Mouse (Mus musculus) lung, adult 2 months (tissue): ENCODE measurements around the gene Tnfrsf8. TPM values are rescaled to one million over a fixed set of nuclear protein-coding genes. Genes with fewer than 3 reads are reported as not detected.
"Not testable (repeated sequence)": the region's sequence is repeated elsewhere in the genome, so short reads cannot be mapped to it uniquely, and the experiment has no call there.

Experiments used
- DNase-seq: peaks from one replicate; pipeline ENCODE4 v3.0.0; 2022
- H3K4me1 ChIP-seq: fragments of 200-500 bp; 2 replicates; pipeline ENCODE4 v1.6.1; 2011; ENCODE audit warnings: low read length; ENCODE audit not compliant: control insufficient read depth, insufficient read depth
- H3K4me3 ChIP-seq: fragments of 200-500 bp; replicated peaks from 2 replicates; pipeline ENCODE3; 2011; ENCODE audit warnings: low read depth, mild to moderate bottlenecking, control low read depth, low read length; ENCODE audit errors: extremely low read depth
- CTCF ChIP-seq: fragments of 200-500 bp; IDR thresholded peaks from 2 replicates; pipeline ENCODE4 v1.5.1; 2011; ENCODE audit warnings: mild to moderate bottlenecking, low read length, control low read depth; ENCODE audit not compliant: insufficient read depth
- POLR2A ChIP-seq: fragments of 200-500 bp; IDR thresholded peaks from 2 replicates; pipeline ENCODE4 v1.6.1; 2011; ENCODE audit warnings: low read depth, mild to moderate bottlenecking, control low read depth, low read length, borderline replicate concordance; ENCODE audit errors: extremely low read depth
- WGBS: fragments of 180-500 bp; shearing (Covaris S2); methylation state at CpG from one replicate; pipeline ENCODE4 v1.1.7; 2018; 5-methylcytosine and 5-hydroxymethylcytosine counted together
- polyA plus RNA-seq: library from polyadenylated mRNA; depleted of rRNA; stranded (reverse); fragments of >200 nt; gene quantifications from 2 replicates; pipeline ENCODE4 v1.2.3, GENCODE M21; 2012

Gene Tnfrsf8
- polyA plus RNA-seq, 1 experiment: 0.28 TPM

DNA sequence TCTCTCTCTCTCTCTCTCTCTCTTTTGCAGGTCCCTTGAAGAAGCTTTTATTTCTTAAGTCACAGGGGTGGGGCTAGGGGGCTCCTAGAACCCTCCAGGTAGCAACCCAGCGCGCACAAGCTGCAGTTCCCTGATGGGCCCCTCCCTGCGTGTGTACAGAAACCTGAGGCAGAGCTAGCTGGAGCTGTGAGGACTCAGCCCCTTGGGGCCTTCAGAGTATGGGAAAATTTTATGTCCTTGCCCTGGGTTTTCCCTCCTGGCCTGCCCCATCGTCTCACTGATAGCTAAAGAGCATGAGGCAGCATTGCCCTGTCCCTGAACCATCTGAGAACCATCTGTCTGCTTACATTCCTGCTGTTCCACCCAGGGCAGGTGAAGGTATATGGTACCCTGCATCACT is 8.5 kb downstream of the Tnfrsf8 start:
- 40% methylated on average over 4 of the region's 4 CpGs for WGBS
- no peaks in the 10 kb centered on the region for H3K4me1 ChIP-seq
- no peak overlapping the region for H3K4me3 ChIP-seq
- DNase-seq: no peak
- TF ChIP-seq CTCF: no peak
- no peak for TF ChIP-seq POLR2A

DNA sequence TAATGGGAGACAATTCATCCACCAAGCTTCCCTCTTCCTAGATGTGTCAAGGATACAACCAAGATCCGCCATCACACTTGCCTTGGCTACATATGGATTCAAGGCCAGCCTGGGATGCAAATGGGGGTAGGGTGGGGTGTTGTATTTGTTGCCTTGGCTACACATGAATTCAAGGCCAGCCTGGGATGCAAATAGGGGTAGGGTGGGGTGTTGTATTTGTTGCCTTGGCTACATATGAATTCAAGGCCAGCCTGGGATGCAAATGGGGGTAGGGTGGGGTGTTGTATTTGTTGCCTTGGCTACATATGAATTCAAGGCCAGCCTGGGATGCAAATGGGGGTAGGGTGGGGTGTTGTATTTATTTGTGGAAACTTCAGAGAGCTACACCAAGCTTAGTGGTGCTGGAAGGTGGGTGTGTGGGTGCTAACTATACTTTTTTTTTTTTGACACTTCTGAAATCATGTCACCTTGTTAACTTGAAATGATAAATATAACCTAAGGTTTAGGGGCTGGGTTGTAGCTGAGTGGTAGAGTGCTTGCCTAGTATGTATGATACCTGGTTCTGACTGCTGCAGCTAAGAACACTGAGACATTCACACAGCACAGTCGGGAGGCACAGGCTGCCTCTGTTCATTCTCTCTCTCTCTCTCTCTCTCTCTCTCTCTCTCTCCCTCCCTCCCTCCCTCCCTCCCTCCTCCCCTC is 9.2 kb downstream of the Tnfrsf8 start:
- not testable (repeated sequence) for DNase-seq, H3K4me1 ChIP-seq, H3K4me3 ChIP-seq
- WGBS: 43% methylated on average over 2 of the region's 2 CpGs

DNA sequence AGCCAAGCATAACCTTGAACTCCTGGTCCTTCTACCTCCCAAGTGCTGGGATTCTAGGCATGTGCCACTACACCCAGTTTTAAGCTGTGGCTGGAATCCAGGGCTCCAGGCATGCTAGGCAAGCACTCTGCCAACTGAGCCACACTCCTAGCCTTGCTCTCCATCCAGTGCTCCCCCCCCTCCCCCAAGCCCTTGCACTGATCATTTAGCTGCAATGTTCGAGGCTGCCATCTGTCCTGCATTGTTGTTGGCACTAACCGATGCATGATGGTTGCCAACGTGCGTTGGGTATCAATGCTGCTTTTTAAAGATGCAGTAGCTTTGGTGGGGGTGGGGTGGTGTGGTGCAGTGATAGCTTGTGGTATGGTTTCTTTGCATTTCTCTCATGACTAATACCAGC is 10.9 kb downstream of the Tnfrsf8 start:
- WGBS: 81% methylated on average over 4 of the region's 4 CpGs
- no peaks in the 10 kb centered on the region for H3K4me1 ChIP-seq
- TF ChIP-seq POLR2A (no peak), CTCF (no peak)
- H3K4me3 ChIP-seq: no peak overlapping the region
- no peak for DNase-seq

DNA sequence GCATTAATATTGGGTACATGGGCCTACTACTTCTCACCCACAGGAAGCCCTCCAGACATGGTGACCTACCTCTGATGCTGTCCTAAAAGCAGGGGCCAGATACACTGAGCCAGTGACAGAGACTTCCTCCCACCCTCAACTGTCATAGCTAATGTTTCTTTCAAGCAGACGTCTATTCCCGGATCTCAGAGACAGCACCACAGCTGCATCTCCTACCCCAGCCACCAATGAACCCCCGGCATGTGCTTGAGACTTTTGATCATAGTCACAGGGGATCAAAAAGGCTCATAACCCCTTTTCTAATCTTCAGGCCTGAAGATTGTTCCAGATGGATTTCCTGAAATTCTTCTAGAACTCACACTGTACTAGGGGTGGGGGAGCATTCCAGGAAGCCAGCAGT is 12.9 kb downstream of the Tnfrsf8 start:
- TF ChIP-seq POLR2A (no peak), CTCF (no peak)
- Histone ChIP-seq H3K4me3 (no peak overlapping the region), H3K4me1 (no peaks in the 10 kb centered on the region)
- 60% methylated on average over 3 of the region's 3 CpGs for whole genome bisulfite sequencing
- DNase-seq: no peak

DNA sequence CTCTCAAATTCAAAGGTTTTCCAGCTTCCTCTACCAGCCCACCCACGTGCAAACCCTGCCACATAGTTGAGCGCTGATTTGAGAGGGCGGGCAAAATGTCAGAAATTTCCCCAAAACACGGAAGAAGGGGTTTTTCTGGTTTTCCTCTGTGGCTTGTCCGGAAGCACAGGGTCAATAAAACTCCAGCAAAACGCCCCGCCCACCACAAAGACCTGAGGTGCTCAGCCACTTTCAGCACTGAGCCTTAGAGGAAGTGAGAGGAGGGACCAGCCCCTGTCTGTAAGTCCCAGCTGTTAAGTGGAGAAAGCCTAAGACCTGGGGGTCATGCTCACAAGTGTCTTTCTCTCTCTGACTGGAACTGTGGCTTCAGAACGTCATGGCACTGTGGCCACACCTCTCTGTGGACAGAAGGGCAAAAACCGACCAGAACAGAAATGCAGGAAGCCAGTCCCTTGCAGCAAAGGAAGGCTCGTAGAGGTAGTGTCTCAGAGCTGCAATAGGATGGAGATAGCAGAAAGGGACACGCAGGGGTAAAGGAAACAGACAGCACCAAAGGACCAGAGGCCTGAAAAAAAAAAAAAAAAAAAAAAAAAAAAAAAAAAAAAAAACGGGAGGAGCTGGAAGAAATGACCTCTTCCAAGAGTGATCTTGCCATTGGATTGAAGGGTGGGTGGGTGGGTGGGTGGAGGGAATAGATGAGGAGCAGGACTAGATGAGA is 14.6 kb downstream of the Tnfrsf8 start:
- no peak for DNase-seq
- H3K4me3 ChIP-seq: no peak overlapping the region
- WGBS: 41% methylated on average over 12 of the region's 12 CpGs
- H3K4me1 ChIP-seq: no peaks in the 10 kb centered on the region
- TF ChIP-seq CTCF (no peak), POLR2A (no peak)

DNA sequence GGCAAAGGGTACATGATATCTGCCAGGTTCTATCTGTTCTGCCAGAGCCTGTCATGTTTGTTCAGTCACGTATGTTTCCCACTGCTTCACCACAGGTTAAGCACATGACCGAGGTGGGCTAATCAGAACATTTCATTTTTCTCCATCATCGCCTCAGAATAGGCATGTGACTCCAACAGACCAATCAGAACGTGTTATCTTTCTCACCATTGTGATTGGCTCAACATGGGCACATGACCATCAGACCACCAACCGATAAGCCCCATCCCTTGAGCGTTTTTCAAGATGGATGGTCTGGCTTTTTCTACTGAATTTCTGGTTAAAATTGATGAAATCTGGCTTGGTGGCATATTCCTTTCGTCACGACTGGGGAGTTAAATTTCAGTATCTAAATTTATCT is 15.6 kb downstream of the Tnfrsf8 start:
- 88% methylated on average over 8 of the region's 8 CpGs for WGBS
- Histone ChIP-seq H3K4me3 (no peak overlapping the region), H3K4me1 (no peaks in the 10 kb centered on the region)
- DNase-seq: no peak
- TF ChIP-seq POLR2A (no peak), CTCF (no peak)

DNA sequence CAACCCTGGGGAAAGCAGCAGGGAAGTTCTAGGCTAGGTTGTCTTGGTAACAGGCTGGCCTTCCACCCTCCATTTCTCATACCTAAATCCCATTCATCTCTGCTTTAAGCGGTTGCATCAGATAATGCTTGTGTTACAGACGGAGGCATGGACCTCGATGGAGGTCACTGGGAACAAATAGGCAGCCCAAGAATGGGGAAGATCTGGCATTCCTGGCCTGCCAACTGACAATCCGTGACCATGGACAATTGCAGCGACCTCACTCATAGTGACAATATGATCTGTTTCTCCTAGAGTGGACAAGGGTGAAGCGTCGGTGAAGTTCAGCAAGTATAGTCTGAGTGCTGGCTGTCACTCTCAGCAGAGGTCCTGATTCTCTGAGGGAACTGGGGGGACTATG is 16.1 kb downstream of the Tnfrsf8 start:
- Histone ChIP-seq H3K4me3 (no peak overlapping the region), H3K4me1 (no peaks in the 10 kb centered on the region)
- WGBS: 86% methylated on average over 7 of the region's 7 CpGs
- TF ChIP-seq CTCF (no peak), POLR2A (no peak)
- DNase-seq: no peak

DNA sequence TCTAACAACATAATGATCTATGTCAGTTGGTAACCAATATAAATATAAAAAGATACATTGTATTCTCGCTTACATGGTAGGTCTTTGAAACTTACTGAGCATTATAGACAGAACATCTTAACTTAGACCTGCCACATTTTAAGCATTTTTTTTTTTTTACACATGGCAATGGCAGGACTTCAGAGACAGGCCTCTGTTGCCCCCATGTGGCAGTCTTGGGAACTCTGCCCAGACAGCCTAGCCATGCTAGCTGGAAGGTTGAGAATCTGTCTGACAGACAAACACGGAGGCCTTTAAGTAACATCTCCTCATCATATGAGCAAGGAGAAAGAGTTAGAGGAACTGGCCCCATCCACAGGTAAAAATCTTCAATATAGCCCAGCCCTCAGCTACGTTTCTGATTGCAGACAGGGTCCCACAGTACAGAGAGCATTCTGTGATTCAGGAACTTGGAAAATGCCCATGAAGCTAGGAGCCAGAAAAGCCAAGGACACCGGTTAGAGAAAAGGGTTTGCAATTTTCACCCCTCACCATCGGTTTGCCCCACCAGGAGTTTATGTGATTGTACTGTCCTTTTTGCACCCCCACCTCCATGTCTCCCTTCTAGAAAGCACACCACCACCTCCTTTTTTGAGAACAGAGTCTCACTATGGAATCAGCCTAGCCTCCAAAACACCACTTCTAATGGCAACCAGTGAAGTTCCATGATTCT is 19.2 kb downstream of the Tnfrsf8 start:
- DNase-seq: peak; percentile 49
- Histone ChIP-seq H3K4me1 (no peaks in the 10 kb centered on the region), H3K4me3 (no peak overlapping the region)
- TF ChIP-seq POLR2A (no peak), CTCF (peak; percentile 79)
- 42% methylated on average over 5 of the region's 5 CpGs for WGBS

DNA sequence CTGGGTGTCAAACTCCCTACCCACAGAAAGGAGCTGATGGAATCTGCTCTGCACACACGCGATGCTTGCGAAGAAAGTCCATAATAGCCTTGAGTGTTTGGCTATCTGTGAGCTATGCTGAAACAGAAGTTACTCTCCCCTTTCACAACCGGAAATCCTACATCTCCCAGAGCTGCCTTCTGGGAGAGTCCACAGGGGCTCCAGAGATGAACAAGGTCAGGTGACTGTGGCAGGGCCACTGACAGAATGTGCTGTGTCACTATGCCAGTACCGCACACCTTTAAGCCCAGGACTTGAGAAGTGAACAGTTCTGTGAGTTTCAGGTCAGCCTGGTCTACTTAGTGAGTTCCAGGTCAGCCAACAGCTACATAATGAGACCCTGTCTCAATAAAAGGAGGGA is 20.4 kb downstream of the Tnfrsf8 start:
- TF ChIP-seq POLR2A (no peak), CTCF (no peak)
- 81% methylated on average over 5 of the region's 5 CpGs for WGBS
- Histone ChIP-seq H3K4me1 (no peaks in the 10 kb centered on the region), H3K4me3 (no peak overlapping the region)
- no peak for DNase-seq

DNA sequence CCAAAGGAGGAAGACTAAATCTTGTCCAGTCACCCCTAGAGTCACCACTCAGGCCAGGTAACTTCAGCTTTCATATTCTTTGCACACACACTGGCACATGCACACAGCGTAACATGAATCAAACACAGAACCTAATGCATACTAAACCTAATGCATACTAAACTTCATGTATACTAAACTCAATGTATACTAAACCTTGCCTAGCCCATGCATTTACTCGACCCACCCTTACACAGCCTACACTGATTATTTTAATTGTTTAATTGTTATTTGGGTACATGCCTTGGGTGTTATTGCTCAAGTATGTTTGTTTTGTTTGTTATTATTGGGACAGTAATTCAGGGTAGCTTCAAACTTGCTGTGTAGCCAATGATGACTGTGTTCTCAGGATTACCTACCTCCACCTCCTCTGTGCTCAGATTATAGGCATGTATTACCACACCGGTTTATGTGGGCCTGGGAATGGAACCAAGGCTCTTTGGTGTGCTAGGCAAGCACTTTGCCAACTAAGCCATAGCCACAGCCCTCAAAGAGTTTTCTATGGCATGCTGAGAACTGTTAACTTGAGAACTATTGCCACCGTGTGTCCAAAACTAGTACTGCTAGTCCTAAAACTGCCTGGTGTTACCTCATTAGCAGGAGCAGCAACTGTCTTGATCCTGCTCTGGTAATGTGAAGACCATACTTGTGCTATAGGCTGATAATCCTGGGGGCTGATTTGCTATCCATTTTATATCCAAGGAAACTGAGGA is 28.4 kb downstream of the Tnfrsf8 start:
- 44% methylated on average over 4 of the region's 4 CpGs for WGBS
- Histone ChIP-seq H3K4me1 (no peaks in the 10 kb centered on the region), H3K4me3 (no peak overlapping the region)
- peak; percentile 58 for DNase-seq
- TF ChIP-seq POLR2A (no peak), CTCF (peak; percentile 39; the same call in 1 of the 2 replicates)
